Mouse (Mus musculus) T-cell, adult 2 months (primary cell): ENCODE data around the gene Zc3h18.

Experiments
- DNase-seq: peaks from one replicate; pipeline ENCODE4 v3.0.0; 2022; ENCODE audit warnings: low spot score

Gene Zc3h18

GRCm38 (mm10) chr8:122376365-122377231, at the start of gene Zc3h18:
Zc3h18 (plus strand) TSS chr8:122376609.
- peak; percentile 99 for DNase-seq

GRCm38 (mm10) chr8:122329072-122329471, 47.3 kb upstream of the Zc3h18 start:
- DNase-seq = no peak

DNA sequence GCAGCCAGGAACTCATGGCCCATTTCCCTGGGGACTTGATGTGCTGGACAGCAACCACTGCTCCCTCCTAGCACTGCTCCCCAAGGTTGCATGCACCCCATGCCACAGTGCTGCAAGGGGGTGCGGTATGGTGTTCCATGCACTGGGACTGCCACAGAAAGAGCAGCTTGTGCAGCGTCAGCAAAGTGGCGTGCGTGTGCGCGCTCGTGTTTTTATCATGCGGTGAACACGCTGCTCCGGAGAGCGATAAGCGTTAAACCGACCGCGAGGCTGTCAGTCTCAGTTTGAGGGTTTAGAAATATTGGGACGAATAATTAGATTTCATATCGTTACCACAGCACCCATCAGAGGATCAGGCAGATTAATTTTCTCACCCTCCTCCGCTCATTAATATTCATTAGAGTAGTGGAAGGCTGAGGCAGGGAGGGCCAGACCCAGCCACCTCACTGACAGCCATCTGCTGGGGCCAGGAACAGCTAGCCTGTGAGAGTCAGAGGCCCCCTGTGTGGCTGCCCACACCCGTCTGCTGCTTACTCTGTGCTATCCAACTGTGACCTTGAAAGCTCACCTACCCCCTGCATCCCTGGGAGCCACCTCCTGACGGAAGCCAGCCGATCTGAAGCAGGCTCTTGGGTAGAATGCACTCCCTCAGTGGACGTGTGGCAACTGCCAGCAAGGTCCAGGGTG, 46.7 kb upstream of the Zc3h18 start:
- no peak for DNase-seq

DNA sequence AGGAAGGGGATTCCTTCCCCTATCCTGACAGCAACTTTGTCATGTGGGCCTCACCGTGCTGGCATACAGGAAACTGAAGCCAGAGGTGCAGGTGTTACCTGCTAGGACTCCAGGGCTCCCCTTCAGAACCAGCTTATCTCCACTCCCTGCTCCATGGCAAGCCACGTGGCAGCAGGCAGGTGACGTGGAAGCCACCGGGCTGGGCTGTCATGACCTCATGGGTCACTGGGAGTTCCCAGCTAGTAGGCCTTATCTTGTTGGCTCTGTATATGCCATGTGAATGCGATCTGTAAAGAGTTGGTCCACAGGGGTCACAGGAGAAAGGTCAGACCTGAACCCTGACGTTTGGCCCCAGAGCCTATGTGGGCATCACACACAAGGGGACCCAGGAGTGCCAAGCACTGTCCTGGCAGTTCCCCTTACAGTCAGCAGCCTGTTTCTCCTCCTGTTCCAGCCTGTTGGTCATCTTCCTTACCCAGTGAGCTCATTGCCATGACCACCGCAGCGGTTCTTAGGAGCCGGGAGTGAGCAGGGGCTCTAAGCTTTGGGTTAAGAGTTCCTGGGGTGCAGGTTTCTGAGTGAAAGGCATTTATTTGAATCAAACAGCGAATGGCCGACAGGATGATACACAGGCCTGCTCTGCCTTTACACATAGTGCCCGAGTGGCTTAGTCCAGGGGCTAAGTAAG, 45.8 kb upstream of the Zc3h18 start:
- DNase-seq = no peak

- DNase-seq = no peak
Observed at GRCm38 (mm10) chr8:122331134-122331523, 45.3 kb upstream of the Zc3h18 start.

DNA sequence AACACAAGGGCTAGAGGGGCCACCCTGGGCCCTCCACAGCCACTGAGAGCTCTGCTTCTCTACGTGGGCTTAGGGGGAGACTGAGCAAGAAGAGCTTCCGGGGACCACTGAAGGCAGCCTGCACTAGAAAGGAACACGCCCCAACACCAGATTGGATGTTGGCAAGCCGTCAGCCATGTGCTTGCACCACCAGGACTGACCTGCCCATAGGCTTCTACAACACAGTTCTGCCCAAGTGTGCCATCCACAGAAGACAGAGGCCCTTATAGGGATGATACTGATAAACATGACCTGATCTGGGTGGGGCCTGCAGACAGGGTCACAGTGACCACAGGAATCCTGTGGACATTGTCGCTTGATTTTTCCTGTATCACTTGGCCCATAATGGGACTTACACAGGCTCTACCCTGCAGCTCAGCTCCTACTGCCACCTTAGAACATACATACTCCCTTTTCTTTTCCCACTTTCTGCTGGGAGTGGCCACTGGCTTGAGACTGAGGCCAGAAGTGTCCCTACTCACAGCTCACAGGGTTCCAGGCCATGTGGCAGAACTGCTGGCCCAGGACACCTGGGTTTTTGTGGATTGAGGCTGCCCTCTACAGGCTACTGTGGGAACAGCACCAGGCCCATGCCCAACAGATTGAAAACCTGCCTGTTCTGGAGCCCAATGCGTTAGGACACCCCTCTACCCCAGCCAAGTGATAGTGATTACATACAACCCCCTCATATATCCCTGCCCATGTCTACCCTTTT, 43.5 kb upstream of the Zc3h18 start:
- DNase-seq = peak; percentile 73

DNA sequence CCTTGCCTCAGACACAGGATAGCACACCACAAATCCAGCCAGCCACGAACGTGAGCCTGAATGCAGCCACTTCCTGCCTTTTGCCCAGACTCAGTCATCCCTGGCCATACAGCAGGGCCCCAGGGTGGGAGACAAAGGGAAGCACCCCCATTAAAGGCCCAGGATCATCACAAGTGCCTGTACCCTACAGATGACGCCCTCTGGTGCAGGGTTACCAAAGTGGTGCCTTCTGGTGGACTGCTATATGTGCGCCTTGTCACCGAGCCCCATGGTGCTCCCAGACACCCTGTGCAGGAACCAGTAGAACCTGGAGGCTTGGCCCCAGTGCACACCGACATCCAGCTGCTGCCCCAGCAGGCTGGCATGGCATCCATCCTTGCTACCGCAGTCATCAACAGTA, 42.9 kb upstream of the Zc3h18 start:
- no peak for DNase-seq

GRCm38 (mm10) chr8:122334791-122335490, 41.5 kb upstream of the Zc3h18 start:
- DNase-seq = no peak

DNA sequence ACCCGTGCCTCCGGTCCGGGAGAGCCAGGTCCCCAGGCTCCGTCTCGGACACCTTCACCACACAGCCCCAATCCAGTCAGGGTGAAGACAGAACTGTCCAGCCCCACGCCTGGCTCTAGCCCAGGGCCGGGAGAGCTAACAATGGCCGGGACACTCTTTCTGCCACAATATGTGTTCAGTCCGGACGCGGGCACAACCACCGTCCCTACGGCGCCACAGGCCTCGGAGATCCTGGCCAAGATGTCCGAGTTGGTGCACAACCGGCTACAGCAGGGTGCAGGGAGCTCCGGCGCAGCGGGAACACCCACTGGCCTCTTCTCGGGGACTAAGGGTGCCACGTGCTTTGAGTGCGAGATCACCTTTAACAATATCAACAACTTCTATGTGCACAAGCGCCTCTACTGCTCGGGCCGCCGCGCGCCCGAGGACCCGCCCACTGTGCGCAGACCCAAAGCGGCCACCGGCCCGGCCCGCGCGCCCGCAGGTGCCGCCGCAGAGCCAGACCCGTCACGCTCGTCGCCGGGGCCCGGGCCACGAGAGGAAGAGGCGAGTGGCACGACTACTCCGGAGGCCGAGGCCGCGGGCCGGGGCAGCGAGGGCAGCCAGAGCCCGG, 40.7 kb upstream of the Zc3h18 start:
- no peak for DNase-seq

GRCm38 (mm10) chr8:122336251-122336910, 40.0 kb upstream of the Zc3h18 start:
- DNase-seq = no peak

GRCm38 (mm10) chr8:122338852-122339251, 37.6 kb upstream of the Zc3h18 start:
- no peak for DNase-seq

- DNase-seq = no peak
Observed at GRCm38 (mm10) chr8:122340761-122341160, 35.6 kb upstream of the Zc3h18 start.

GRCm38 (mm10) chr8:122341790-122342189, 34.6 kb upstream of the Zc3h18 start:
- DNase-seq = no peak

GRCm38 (mm10) chr8:122342362-122342761, 34.0 kb upstream of the Zc3h18 start:
- no peak for DNase-seq

DNA sequence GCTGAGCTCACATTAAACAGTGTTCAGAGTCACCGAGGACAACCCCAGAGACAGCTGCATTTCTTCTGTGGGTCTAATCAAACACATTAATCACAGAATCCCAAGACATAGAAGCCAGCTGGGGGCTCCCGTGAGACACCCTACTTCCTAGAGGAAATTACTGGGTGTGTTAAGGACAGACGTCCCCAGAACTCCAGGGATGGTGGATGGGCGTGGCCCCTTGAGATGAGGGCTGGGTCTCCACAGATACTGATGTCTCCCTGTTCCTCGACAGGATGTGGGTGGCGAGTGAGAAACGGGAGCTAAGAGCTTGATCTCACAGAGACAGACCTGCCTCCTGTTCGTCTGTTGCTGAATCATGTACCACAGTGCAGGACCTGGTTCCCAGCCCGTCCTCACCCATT, 33.6 kb upstream of the Zc3h18 start:
- DNase-seq = peak; percentile 35

DNA sequence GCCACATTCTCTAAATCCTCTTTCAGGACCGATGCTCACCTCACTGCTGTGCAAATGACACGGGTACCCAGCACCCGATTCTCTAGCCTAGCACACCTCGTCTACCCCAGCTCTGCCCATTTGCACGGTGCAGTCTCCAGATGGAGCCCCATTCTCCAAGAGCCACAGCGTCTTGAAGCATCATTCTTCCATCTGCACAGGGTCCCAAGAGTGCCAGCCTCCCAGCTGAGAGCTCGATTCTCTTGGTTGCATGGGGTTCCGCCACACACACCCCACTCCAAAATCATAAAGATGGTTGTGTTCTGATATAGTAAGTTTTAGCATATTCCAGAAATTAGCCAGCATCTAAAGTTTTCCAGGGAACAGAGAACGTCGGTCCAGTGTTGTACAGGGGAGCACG, 33.1 kb upstream of the Zc3h18 start:
- DNase-seq = no peak

- DNase-seq = peak; percentile 21
Observed at GRCm38 (mm10) chr8:122343758-122344157, 32.7 kb upstream of the Zc3h18 start.

- no peak for DNase-seq
Observed at GRCm38 (mm10) chr8:122344219-122344618, 32.2 kb upstream of the Zc3h18 start.

- no peak for DNase-seq
Observed at GRCm38 (mm10) chr8:122345181-122346095, 31.0 kb upstream of the Zc3h18 start.
